Mouse (Mus musculus) small intestine, adult 2 months (tissue): ENCODE data around the gene Prkg1. TPM values are rescaled to one million over a fixed set of nuclear protein-coding genes. Genes with fewer than 3 reads are reported as not detected.

Source experiments
- H3K27ac ChIP-seq: fragments of 200-500 bp; 2 replicates; pipeline ENCODE4 v1.5.1; 2012; ENCODE audit warnings: low read depth, low read length, control low read depth, inconsistent platforms; ENCODE audit not compliant: insufficient read depth
- H3K27me3 ChIP-seq: fragments of 200-500 bp; 2 replicates; pipeline ENCODE4 v1.6.1; 2012; ENCODE audit warnings: mild to moderate bottlenecking, moderate library complexity, low read length, inconsistent platforms; ENCODE audit not compliant: control insufficient read depth, insufficient read depth
- H3K36me3 ChIP-seq: fragments of 200-500 bp; 2 replicates; pipeline ENCODE4 v1.6.1; 2012; ENCODE audit warnings: mild to moderate bottlenecking, low read length, control low read depth, inconsistent platforms; ENCODE audit not compliant: control insufficient read depth, insufficient read depth
- H3K4me1 ChIP-seq: fragments of 200-500 bp; 2 replicates; pipeline ENCODE4 v1.6.1; 2012; ENCODE audit warnings: low read length, inconsistent platforms, mixed read lengths; ENCODE audit not compliant: control insufficient read depth, insufficient read depth, insufficient read length
- H3K4me3 ChIP-seq: fragments of 200-500 bp; 2 replicates; pipeline ENCODE4 v1.5.1; 2012; ENCODE audit warnings: low read depth, mild to moderate bottlenecking, control low read depth, inconsistent platforms, low read length, moderate library complexity
- CTCF ChIP-seq: fragments of 200-500 bp; IDR thresholded peaks from 2 replicates; pipeline ENCODE4 v1.5.1; 2012; ENCODE audit warnings: low read depth, mild to moderate bottlenecking, control low read depth, inconsistent platforms, low read length, moderate library complexity, mixed read lengths; ENCODE audit not compliant: insufficient replicate concordance, insufficient read length; ENCODE audit errors: extremely low read depth
- POLR2A ChIP-seq: fragments of 200-500 bp; IDR thresholded peaks from 2 replicates; pipeline ENCODE4 v1.6.1; 2012; ENCODE audit warnings: low read depth, mild to moderate bottlenecking, control low read depth, inconsistent platforms, low read length, moderate library complexity
- WGBS: fragments of 180-500 bp; shearing (Covaris S2); methylation state at CpG from one replicate; pipeline ENCODE4 v1.1.7; 2018; 5-methylcytosine and 5-hydroxymethylcytosine counted together
- polyA plus RNA-seq: library from polyadenylated mRNA; depleted of rRNA; stranded (reverse); fragments of >200 nt; gene quantifications from 2 replicates; pipeline ENCODE4 v1.2.3, GENCODE M21; 2012

Prkg1 gene
- polyA plus RNA-seq, 1 experiment = 1.0 TPM

- WGBS = 71% methylated on average over 2 of the region's 2 CpGs
- H3K4me1 ChIP-seq = no peaks in the 10 kb centered on the region
- no peak overlapping the region for H3K4me3 ChIP-seq
- H3K27me3 ChIP-seq = no peaks in the 10 kb centered on the region
- TF ChIP-seq POLR2A (no peak), CTCF (no peak)
- no peaks in the 10 kb centered on the region for H3K36me3 ChIP-seq
- no peak overlapping the region for H3K27ac ChIP-seq
Measured at GRCm38 (mm10) chr19:30691258-30691657, 1073.6 kb downstream of the Prkg1 start.

- WGBS = 78% methylated on average over 6 of the region's 6 CpGs
- H3K4me3 ChIP-seq = no peak overlapping the region
- TF ChIP-seq POLR2A (no peak), CTCF (no peak)
Measured at GRCm38 (mm10) chr19:30690691-30691090, 1074.1 kb downstream of the Prkg1 start.

GRCm38 (mm10) chr19:30687942-30688341 lies 1076.9 kb downstream of the Prkg1 start:
- Histone ChIP-seq H3K27me3 (no peaks in the 10 kb centered on the region), H3K36me3 (no peaks in the 10 kb centered on the region), H3K27ac (no peak overlapping the region), H3K4me3 (no peak overlapping the region), H3K4me1 (no peaks in the 10 kb centered on the region)
- WGBS = 76% methylated on average over 6 of the region's 6 CpGs
- no peak for TF ChIP-seq POLR2A
- no peak for TF ChIP-seq CTCF

More at GRCm38 (mm10) chr19:30690691-30691090, 1074.1 kb downstream of the Prkg1 start:
- H3K36me3 ChIP-seq = no peaks in the 10 kb centered on the region
- H3K27me3 ChIP-seq = no peaks in the 10 kb centered on the region
- no peaks in the 10 kb centered on the region for H3K4me1 ChIP-seq
- H3K27ac ChIP-seq = no peak overlapping the region

GRCm38 (mm10) chr19:30676308-30676707 lies 1088.5 kb downstream of the Prkg1 start:
- Histone ChIP-seq H3K4me3 (no peak overlapping the region), H3K36me3 (no peaks in the 10 kb centered on the region), H3K27me3 (no peaks in the 10 kb centered on the region), H3K4me1 (no peaks in the 10 kb centered on the region), H3K27ac (no peak overlapping the region)
- WGBS = 74% methylated on average over 8 of the region's 8 CpGs
- TF ChIP-seq CTCF (no peak), POLR2A (no peak)

GRCm38 (mm10) chr19:30664269-30664668 lies 1100.6 kb downstream of the Prkg1 start:
- 11% methylated on average over 8 of the region's 8 CpGs for WGBS
- no peaks in the 10 kb centered on the region for H3K27me3 ChIP-seq
- TF ChIP-seq CTCF (peak; percentile 38; the same call in 1 of the 2 replicates), POLR2A (no peak)
- H3K27ac ChIP-seq = no peak overlapping the region
- no peaks in the 10 kb centered on the region for H3K4me1 ChIP-seq
- H3K36me3 ChIP-seq = no peaks in the 10 kb centered on the region
- no peak overlapping the region for H3K4me3 ChIP-seq

GRCm38 (mm10) chr19:30642629-30643170 lies 1122.1 kb downstream of the Prkg1 start:
- Histone ChIP-seq H3K27me3 (no peaks in the 10 kb centered on the region), H3K4me1 (no peaks in the 10 kb centered on the region), H3K27ac (no peak overlapping the region), H3K36me3 (no peaks in the 10 kb centered on the region), H3K4me3 (no peak overlapping the region)
- WGBS = 68% methylated on average over 5 of the region's 5 CpGs
- TF ChIP-seq CTCF (no peak), POLR2A (no peak)

- Histone ChIP-seq H3K4me3 (no peak overlapping the region), H3K36me3 (no peaks in the 10 kb centered on the region), H3K27me3 (no peaks in the 10 kb centered on the region), H3K27ac (no peak overlapping the region), H3K4me1 (no peaks in the 10 kb centered on the region)
- TF ChIP-seq POLR2A = no peak
- TF ChIP-seq CTCF = no peak
- 80% methylated on average over 8 of the region's 8 CpGs for WGBS
Measured at GRCm38 (mm10) chr19:30637471-30637870, 1127.4 kb downstream of the Prkg1 start.
